Mouse (Mus musculus): ENCODE measurements around the gene Brk1.

- TF ChIP-seq POLR2A (IDR thresholded peaks at IDR 0.05; ENCODE audit: low read depth, low read length) (no peak), CTCF (IDR thresholded peaks at IDR 0.05; ENCODE audit: extremely low read depth, insufficient read depth, insufficient read length, insufficient replicate concordance) (no peak)
Observed at GRCm38 (mm10) chr6:113600543-113601139, 3.9 kb upstream of the Brk1 start, which contains the start of gene Fancd2os.

Measured in spleen, adult 2 months (tissue).